Comparison of ENCODE assay signal across 8 mouse cellular contexts in the genomic region with DNA sequence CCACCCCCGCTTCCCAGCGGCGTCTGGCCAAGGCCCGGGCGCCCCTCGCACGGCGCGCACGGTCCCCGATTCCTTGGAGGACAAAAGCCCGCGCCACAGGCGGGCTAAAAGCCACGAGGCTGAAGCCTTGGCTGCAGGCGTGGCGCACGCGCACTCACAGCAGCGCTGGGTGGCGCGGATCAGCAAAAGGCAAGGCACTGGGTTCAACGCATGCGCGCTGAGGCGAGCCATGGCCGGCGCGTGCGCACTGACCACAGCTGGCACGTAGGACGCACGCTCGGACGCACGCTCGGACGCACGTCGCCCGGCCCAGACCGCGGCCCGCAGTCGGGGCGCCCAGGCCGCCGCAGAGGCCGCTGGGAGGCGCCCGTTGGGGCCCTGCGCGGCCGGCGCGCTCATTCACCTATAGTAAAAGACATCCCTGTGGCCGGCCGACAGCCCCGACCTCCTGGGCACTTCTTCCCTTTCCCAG. TPM values are rescaled to one million over a fixed set of nuclear protein-coding genes. Genes with fewer than 3 reads are reported as not detected.
A peak's percentile ranks its signal among the peaks of the same experiment; 100 is the strongest.
DNase-seq lines count a peak whose midpoint lies in the region; ATAC-seq and TF ChIP-seq lines count a peak whose summit lies in the region.

No protein-coding gene starts in this region.

- peaks cover 39% of the 10 kb centered on the region for H3K36me3 ChIP-seq in ES-E14 (ENCODE audit: control insufficient read depth, insufficient read depth, low read length, poor library complexity, severe bottlenecking)
- H3K36me3 ChIP-seq in forebrain, embryonic 16.5 days (ENCODE audit: control insufficient read depth, insufficient read depth): peaks cover 31% of the 10 kb centered on the region
- H3K36me3 ChIP-seq in lung, embryonic 15.5 days: peaks cover 52% of the 10 kb centered on the region

- no peaks in the 10 kb centered on the region for H3K27me3 ChIP-seq in forebrain, embryonic 16.5 days (replicated peaks; ENCODE audit: control insufficient read depth, insufficient read depth, low read length)
- H3K27me3 ChIP-seq in lung, embryonic 15.5 days: no peaks in the 10 kb centered on the region

- H3K9me3 ChIP-seq in ES-E14 (ENCODE audit: control insufficient read depth, insufficient read depth, low read depth, low read length): no peaks in the 10 kb centered on the region
- no peaks in the 10 kb centered on the region for H3K9me3 ChIP-seq in forebrain, embryonic 16.5 days (ENCODE audit: control insufficient read depth, low read length)
- H3K9me3 ChIP-seq in lung, embryonic 15.5 days: no peaks in the 10 kb centered on the region

- H3K4me1 ChIP-seq in ES-E14 (ENCODE audit: control insufficient read depth in 2 of 2, insufficient read depth in 2 of 2, low read length in 2 of 2, poor library complexity in 1 of 2): peaks cover 0 to 21% of the 10 kb centered on the region in 2 experiments; a peak in 2 of 4 replicates
- peaks cover 23% of the 10 kb centered on the region for H3K4me1 ChIP-seq in forebrain, embryonic 16.5 days (replicated peaks; ENCODE audit: control insufficient read depth, insufficient read depth, low read length)
- peaks cover 29% of the 10 kb centered on the region for H3K4me1 ChIP-seq in lung, embryonic 15.5 days

- peak overlapping the region; percentile 69 to 81 for H3K4me3 ChIP-seq in ES-E14 (ENCODE audit: insufficient read depth in 1 of 2, low read depth in 1 of 2, low read length in 2 of 2, poor library complexity in 1 of 2, severe bottlenecking in 1 of 2)
- peak overlapping the region; percentile 71 for H3K4me3 ChIP-seq in forebrain, embryonic 16.5 days (replicated peaks; ENCODE audit: low read length)
- peak overlapping the region; percentile 85 for H3K4me3 ChIP-seq in lung, embryonic 15.5 days

- under 1% methylated on average over 59 of the region's 59 CpGs for WGBS in forebrain, embryonic 16.5 days
- WGBS in lung, embryonic 15.5 days: under 1% methylated on average over 54 of the region's 59 CpGs

- H3K9ac ChIP-seq in ES-E14 (ENCODE audit: insufficient read depth, low read depth, low read length, poor library complexity, severe bottlenecking): peak overlapping the region; percentile 92
- H3K9ac ChIP-seq in forebrain, embryonic 16.5 days (replicated peaks; ENCODE audit: low read depth, low read length): peak overlapping the region; percentile 89
- peak overlapping the region; percentile 100 for H3K9ac ChIP-seq in lung, embryonic 15.5 days

- peak; percentile 77 for ATAC-seq in forebrain, embryonic 16.5 days
- peak; percentile 87 for ATAC-seq in lung, embryonic 15.5 days (ENCODE audit: borderline replicate concordance, extremely low read depth, low FRiP score, low TSS enrichment)

- peak overlapping the region; percentile 96 for H3K4me2 ChIP-seq in forebrain, embryonic 16.5 days (ENCODE audit: low read length)
- H3K4me2 ChIP-seq in lung, embryonic 15.5 days: peak overlapping the region; percentile 92

- H3K27ac ChIP-seq in ES-E14 (ENCODE audit: insufficient read depth, low read depth, low read length, poor library complexity, severe bottlenecking): peak overlapping the region; percentile 95
- H3K27ac ChIP-seq in forebrain, embryonic 16.5 days (ENCODE audit: low read length): peak overlapping the region; percentile 99
- H3K27ac ChIP-seq in lung, embryonic 15.5 days: peak overlapping the region; percentile 100

- in situ Hi-C loops in ES-E14 (cut with MboI; ENCODE audit: low sequenced_read_pairs in 2 of 2, unreplicated experiment in 2 of 2): no loop called here

- DNase-seq in ES-E14 (ENCODE audit: low read depth, low spot score): peak; percentile 94
- peak; percentile 99 for DNase-seq in cerebellum, adult 11-12 months
- peak; percentile 99 for DNase-seq in heart, postnatal 4 days
- DNase-seq in layer of hippocampus, adult 8-10 months (ENCODE audit: low spot score in 2 of 2): peak; percentile 94 to 98
- DNase-seq in ovary, adult 18-20 months (ENCODE audit: low spot score): peak; percentile 98
- peak; percentile 97 for DNase-seq in thymus, postnatal 0 days (ENCODE audit: low spot score)

TF ChIP-seq in ES-E14, 5 proteins besides CTCF, POLR2A, EP300 and RAD21:
- TF ChIP-seq CHD2 (IDR thresholded peaks at IDR 0.05; ENCODE audit: low read depth, low read length) (no peak), MAFK (IDR thresholded peaks at IDR 0.05; ENCODE audit: insufficient read depth, low read depth, low read length) (peak; percentile 77)

RNA-seq across cellular contexts. Expression of a gene that starts 0.6 kb away (rescaled TPM):
- 131 and 134 TPM in 2 replicates for total RNA-seq in ES-E14 (2012; rRNA removed)
- 247 and 256 TPM in 2 replicates for polyA plus RNA-seq in forebrain, embryonic 16.5 days (2015; fragmentation: Nextera tagmentation; extraction: Ambion mirVana)
- total RNA-seq in heart, postnatal 4 days (2021): 100 to 1,000 TPM; 137 to 140 TPM
- 100 to 1,000 TPM; 149 to 154 (median 150) TPM for total RNA-seq in layer of hippocampus, adult 8-10 months (2022)
- polyA plus RNA-seq in lung, embryonic 15.5 days (2015; fragmentation: Nextera tagmentation; extraction: Ambion mirVana): 276 and 277 TPM in 2 replicates
- 151 and 166 TPM in 2 replicates for polyA plus RNA-seq in thymus, postnatal 0 days (2015; fragmentation: Nextera tagmentation; extraction: Ambion mirVana)

RNA-seq across cellular contexts. Expression of a gene that starts 7.9 kb away (rescaled TPM):
- total RNA-seq in ES-E14 (2012; rRNA removed): 995 and 1,362 TPM in 2 replicates
- 455 and 522 TPM in 2 replicates for polyA plus RNA-seq in forebrain, embryonic 16.5 days (2015; fragmentation: Nextera tagmentation; extraction: Ambion mirVana)
- 1,000 to 10,000 TPM; 1,257 to 1,372 TPM for total RNA-seq in heart, postnatal 4 days (2021)
- total RNA-seq in layer of hippocampus, adult 8-10 months (2022): 100 to 1,000 TPM; 320 to 446 (median 390) TPM
- polyA plus RNA-seq in lung, embryonic 15.5 days (2015; fragmentation: Nextera tagmentation; extraction: Ambion mirVana): 628 and 681 TPM in 2 replicates
- polyA plus RNA-seq in thymus, postnatal 0 days (2015; fragmentation: Nextera tagmentation; extraction: Ambion mirVana): 635 and 689 TPM in 2 replicates

RNA-seq across cellular contexts. Expression of a gene that starts 11.3 kb away (rescaled TPM):
- total RNA-seq in ES-E14 (2012; rRNA removed): 27.1 and 28.9 TPM in 2 replicates
- polyA plus RNA-seq in forebrain, embryonic 16.5 days (2015; fragmentation: Nextera tagmentation; extraction: Ambion mirVana): 16.3 TPM in 2 replicates
- 10 to 100 TPM; 20.2 to 22.2 TPM for total RNA-seq in heart, postnatal 4 days (2021)
- total RNA-seq in layer of hippocampus, adult 8-10 months (2022): 10 to 100 TPM; 17.0 to 19.6 (median 18.3) TPM
- polyA plus RNA-seq in lung, embryonic 15.5 days (2015; fragmentation: Nextera tagmentation; extraction: Ambion mirVana): 7.9 and 9.6 TPM in 2 replicates
- polyA plus RNA-seq in thymus, postnatal 0 days (2015; fragmentation: Nextera tagmentation; extraction: Ambion mirVana): 3.2 and 4.7 TPM in 2 replicates

RNA-seq across cellular contexts. Expression of a gene that starts 34.7 kb away (rescaled TPM):
- total RNA-seq in ES-E14 (2012; rRNA removed): 90.9 and 108 TPM in 2 replicates
- 63.7 and 74.6 TPM in 2 replicates for polyA plus RNA-seq in forebrain, embryonic 16.5 days (2015; fragmentation: Nextera tagmentation; extraction: Ambion mirVana)
- 10 to 100 TPM; 58.6 to 60.1 TPM for total RNA-seq in heart, postnatal 4 days (2021)
- 10 to 100 TPM; 29.5 to 33.9 (median 32.2) TPM for total RNA-seq in layer of hippocampus, adult 8-10 months (2022)
- 122 and 126 TPM in 2 replicates for polyA plus RNA-seq in lung, embryonic 15.5 days (2015; fragmentation: Nextera tagmentation; extraction: Ambion mirVana)
- 89.7 and 96.8 TPM in 2 replicates for polyA plus RNA-seq in thymus, postnatal 0 days (2015; fragmentation: Nextera tagmentation; extraction: Ambion mirVana)

RNA-seq across cellular contexts. Expression of a gene that starts 42.5 kb away (rescaled TPM):
- total RNA-seq in ES-E14 (2012; rRNA removed): 6.0 and 17.4 TPM in 2 replicates
- polyA plus RNA-seq in forebrain, embryonic 16.5 days (2015; fragmentation: Nextera tagmentation; extraction: Ambion mirVana): 2.2 and 4.5 TPM in 2 replicates
- total RNA-seq in heart, postnatal 4 days (2021): not detected
- total RNA-seq in layer of hippocampus, adult 8-10 months (2022): 10 to 100 TPM; 18.0 to 36.4 (median 30.4) TPM
- 0.74 and 1.0 TPM in 2 replicates for polyA plus RNA-seq in lung, embryonic 15.5 days (2015; fragmentation: Nextera tagmentation; extraction: Ambion mirVana)
- polyA plus RNA-seq in thymus, postnatal 0 days (2015; fragmentation: Nextera tagmentation; extraction: Ambion mirVana): 0.17 and 0.21 TPM in 2 replicates

Comparison
In these comparisons a context has a peak if more than half of its experiments do, and no peak if none do; other contexts are left out.
1. Peak in every context shown above with its lines: DNase-seq, ATAC-seq, H3K4me3 ChIP-seq and H3K27ac ChIP-seq.